Mouse (Mus musculus): Measurements from ENCODE around the gene Gm28044. TPM values are rescaled to one million over a fixed set of nuclear protein-coding genes. Genes with fewer than 3 reads are reported as not detected.
A peak's percentile ranks its signal among the peaks of the same experiment; 100 is the strongest.
"Not testable (repeated sequence)": the region's sequence is repeated elsewhere in the genome, so short reads cannot be mapped to it uniquely, and the experiment has no call there.

Gene Gm28044
- polyA plus RNA-seq (2015; fragmentation: Nextera tagmentation; extraction: Ambion mirVana) = 0.47 TPM in 1 of 2 replicates, not detected in the other

- Histone ChIP-seq H3K4me1 (peaks cover 3% of the 10 kb centered on the region; the same call in 1 of the 2 replicates), H3K36me3 (no peaks in the 10 kb centered on the region), H3K4me2 (peak within 1 kb of the TSS; percentile 71), H3K27me3 (no peaks in the 10 kb centered on the region), H3K9me3 (replicated peaks) (no peaks in the 10 kb centered on the region), H3K4me3 (replicated peaks) (peak within 1 kb of the TSS; percentile 79), H3K9ac (peak within 1 kb of the TSS; percentile 74), H3K27ac (peak within 1 kb of the TSS; percentile 75)
- ATAC-seq (replicated peaks; ENCODE audit: low FRiP score) = peak; percentile 95
- WGBS = under 1% methylated on average over 15 of the region's 15 CpGs
These were observed at the start of gene Gm28044, which contains the start of gene Zfp953 for GRCm38 (mm10) chr13:67360131-67360744. Gm28044 (minus strand) TSS chr13:67360536. Zfp953 (minus strand) TSS chr13:67360605.

GRCm38 (mm10) chr13:67399183-67399903 is 39.0 kb upstream of the Gm28044 start, which contains the start of gene Zfp429:
Zfp429 (minus strand) TSS chr13:67399819.
- H3K36me3 ChIP-seq; H3K9me3 ChIP-seq (replicated peaks); H3K4me1 ChIP-seq; H3K27me3 ChIP-seq: not testable (repeated sequence)
- H3K27ac ChIP-seq = peak within 1 kb of the TSS; percentile 58; the same call in 1 of the 2 replicates
- peak; percentile 97 for ATAC-seq (replicated peaks; ENCODE audit: low FRiP score)
- peak within 1 kb of the TSS; percentile 62 for H3K4me3 ChIP-seq (replicated peaks)
- 5% methylated on average over 16 of the region's 16 CpGs for WGBS
- peak within 1 kb of the TSS; percentile 58 for H3K4me2 ChIP-seq
- H3K9ac ChIP-seq = peak within 1 kb of the TSS; percentile 43; the same call in 1 of the 2 replicates

GRCm38 (mm10) chr13:67376255-67376654 is 15.9 kb upstream of the Gm28044 start:
- not testable (repeated sequence) for ATAC-seq (replicated peaks; ENCODE audit: low FRiP score)
- 86% methylated on average over 3 of the region's 3 CpGs for WGBS

GRCm38 (mm10) chr13:67375050-67375911 is 14.9 kb upstream of the Gm28044 start, which contains the start of the genes Gm28041 and Zfp456:
Gm28041 (minus strand) TSS chr13:67375733.
Zfp456 (minus strand) TSS chr13:67375810.
- WGBS = 17% methylated on average over 15 of the region's 15 CpGs
- 0 out of 2 replicates have a peak within 1 kb of the TSS, but pooled peaks have one; percentile 38 for H3K9ac ChIP-seq
- ATAC-seq (replicated peaks; ENCODE audit: low FRiP score) = peak; percentile 99

More at GRCm38 (mm10) chr13:67376255-67376654, 15.9 kb upstream of the Gm28044 start:
- not testable (repeated sequence) for H3K9ac ChIP-seq; H3K4me1 ChIP-seq; H3K4me2 ChIP-seq; H3K27ac ChIP-seq; H3K4me3 ChIP-seq (replicated peaks); H3K27me3 ChIP-seq; H3K9me3 ChIP-seq (replicated peaks); H3K36me3 ChIP-seq

GRCm38 (mm10) chr13:67351854-67352253 is 8.5 kb downstream of the Gm28044 start:
- Histone ChIP-seq H3K9ac (no peak overlapping the region), H3K4me1 (no peaks in the 10 kb centered on the region), H3K4me2 (no peak overlapping the region), H3K27ac (no peak overlapping the region), H3K27me3 (no peaks in the 10 kb centered on the region), H3K4me3 (replicated peaks) (no peak overlapping the region), H3K36me3 (no peaks in the 10 kb centered on the region), H3K9me3 (replicated peaks) (no peaks in the 10 kb centered on the region)
- ATAC-seq (replicated peaks; ENCODE audit: low FRiP score) = no peak

More at GRCm38 (mm10) chr13:67375050-67375911, 14.9 kb upstream of the Gm28044 start, which contains the start of the genes Gm28041 and Zfp456:
- not testable (repeated sequence) for H3K36me3 ChIP-seq; H3K27me3 ChIP-seq; H3K9me3 ChIP-seq (replicated peaks); H3K4me1 ChIP-seq; H3K27ac ChIP-seq
- H3K4me3 ChIP-seq (replicated peaks) = peak within 1 kb of the TSS; percentile 56
- peak within 1 kb of the TSS; percentile 61 for H3K4me2 ChIP-seq

- no peak for ATAC-seq (replicated peaks; ENCODE audit: low FRiP score)
- Histone ChIP-seq H3K36me3 (peaks cover 25% of the 10 kb centered on the region), H3K9me3 (replicated peaks) (no peaks in the 10 kb centered on the region), H3K4me3 (replicated peaks) (no peak overlapping the region), H3K27me3 (no peaks in the 10 kb centered on the region), H3K27ac (no peak overlapping the region), H3K4me1 (no peaks in the 10 kb centered on the region), H3K4me2 (no peak overlapping the region), H3K9ac (no peak overlapping the region)
- 88% methylated on average over 2 of the region's 2 CpGs for WGBS
These were observed 16.9 kb downstream of the Gm28044 start for GRCm38 (mm10) chr13:67343422-67343821.

GRCm38 (mm10) chr13:67332877-67333276 is 27.5 kb downstream of the Gm28044 start:
- peak; percentile 44; the same call in 1 of the 2 replicates for ATAC-seq (replicated peaks; ENCODE audit: low FRiP score)
- WGBS = 63% methylated on average over 1 of the region's 1 CpGs

GRCm38 (mm10) chr13:67332019-67332724 is 28.2 kb downstream of the Gm28044 start, which contains the start of gene Zfp595:
Zfp595 (minus strand) TSS chr13:67332570.
- no peaks in the 10 kb centered on the region for H3K27me3 ChIP-seq
- peak; percentile 96 for ATAC-seq (replicated peaks; ENCODE audit: low FRiP score)
- 0 out of 2 replicates have a peak, but pooled peaks cover 6% of the 10 kb centered on the region for H3K4me1 ChIP-seq
- H3K4me2 ChIP-seq = peak within 1 kb of the TSS; percentile 70
- peak within 1 kb of the TSS; percentile 56 for H3K9ac ChIP-seq
- WGBS = 13% methylated on average over 17 of the region's 17 CpGs
- peak within 1 kb of the TSS; percentile 63 for H3K27ac ChIP-seq
- peak within 1 kb of the TSS; percentile 60 for H3K4me3 ChIP-seq (replicated peaks)
- H3K36me3 ChIP-seq = no peaks in the 10 kb centered on the region
- H3K9me3 ChIP-seq (replicated peaks) = no peaks in the 10 kb centered on the region

More at GRCm38 (mm10) chr13:67332877-67333276, 27.5 kb downstream of the Gm28044 start:
- Histone ChIP-seq H3K4me2 (peak overlapping the region; percentile 70), H3K9ac (peak overlapping the region; percentile 56), H3K27me3 (no peaks in the 10 kb centered on the region), H3K27ac (0 out of 2 replicates have a peak overlapping the region, but pooled peaks have one; percentile 63), H3K4me1 (0 out of 2 replicates have a peak, but pooled peaks cover 6% of the 10 kb centered on the region), H3K9me3 (replicated peaks) (no peaks in the 10 kb centered on the region), H3K4me3 (replicated peaks) (peak overlapping the region; percentile 60), H3K36me3 (no peaks in the 10 kb centered on the region)

- Histone ChIP-seq H3K27ac (no peak overlapping the region), H3K27me3 (no peaks in the 10 kb centered on the region), H3K4me2 (peak overlapping the region; percentile 91), H3K36me3 (no peaks in the 10 kb centered on the region), H3K9me3 (replicated peaks) (0 out of 2 replicates have a peak, but pooled peaks cover under 1% of the 10 kb centered on the region), H3K4me3 (replicated peaks) (peak overlapping the region; percentile 79), H3K9ac (peak overlapping the region; percentile 69), H3K4me1 (peaks cover 10% of the 10 kb centered on the region)
- ATAC-seq (replicated peaks; ENCODE audit: low FRiP score) = peak; percentile 57
- 27% methylated on average over 5 of the region's 5 CpGs for WGBS
These were observed 53.6 kb downstream of the Gm28044 start for GRCm38 (mm10) chr13:67306718-67307117.

GRCm38 (mm10) chr13:67305822-67306672 is 54.3 kb downstream of the Gm28044 start, which contains the start of gene Zfp457:
Zfp457 (minus strand) TSS chr13:67306485.
- Histone ChIP-seq H3K4me1 (peaks cover 10% of the 10 kb centered on the region), H3K27me3 (no peaks in the 10 kb centered on the region), H3K36me3 (no peaks in the 10 kb centered on the region), H3K27ac (no peak within 1 kb of the TSS), H3K9ac (peak within 1 kb of the TSS; percentile 69), H3K9me3 (replicated peaks) (no peaks in the 10 kb centered on the region), H3K4me3 (replicated peaks) (peak within 1 kb of the TSS; percentile 79), H3K4me2 (peak within 1 kb of the TSS; percentile 91)
- ATAC-seq (replicated peaks; ENCODE audit: low FRiP score) = peak; percentile 98
- 9% methylated on average over 16 of the region's 16 CpGs for WGBS

All from kidney, embryonic 15.5 days (tissue).